Mouse (Mus musculus) ovary, postnatal 14 days (tissue): ENCODE results near the gene Acot13.

Source experiments
- DNase-seq: peaks from one replicate; pipeline ENCODE4 v3.0.0; 2022; ENCODE audit warnings: low spot score

Acot13 gene

DNA sequence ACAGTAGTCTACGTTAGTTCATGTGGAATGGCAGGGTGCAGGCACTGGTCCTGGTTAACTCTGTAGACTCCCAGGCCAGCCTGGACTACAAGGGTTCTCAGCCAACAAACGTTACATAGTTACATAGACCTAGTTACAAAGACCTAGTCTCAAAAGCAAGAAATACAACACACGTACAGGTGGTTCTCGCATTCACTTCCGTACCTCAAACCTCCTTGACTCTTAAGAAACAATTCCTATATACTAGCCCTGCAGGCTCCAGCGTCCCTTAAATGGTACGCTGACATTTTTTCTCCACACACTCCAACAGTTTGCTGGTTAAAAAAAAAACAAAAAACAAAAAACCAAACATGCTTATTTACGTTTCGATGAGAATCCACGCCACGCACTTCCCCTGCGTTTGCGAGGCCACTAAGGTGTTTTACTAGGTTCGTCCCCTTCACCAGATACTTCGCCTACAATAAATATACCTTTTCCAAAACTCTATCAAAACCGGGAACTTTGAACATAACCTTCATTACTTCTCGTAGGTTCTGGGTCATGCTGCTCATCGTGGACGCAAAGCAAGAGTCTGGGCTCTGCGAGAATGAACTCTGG, 486 bp downstream of the Acot13 start:
- no peak for DNase-seq

DNA sequence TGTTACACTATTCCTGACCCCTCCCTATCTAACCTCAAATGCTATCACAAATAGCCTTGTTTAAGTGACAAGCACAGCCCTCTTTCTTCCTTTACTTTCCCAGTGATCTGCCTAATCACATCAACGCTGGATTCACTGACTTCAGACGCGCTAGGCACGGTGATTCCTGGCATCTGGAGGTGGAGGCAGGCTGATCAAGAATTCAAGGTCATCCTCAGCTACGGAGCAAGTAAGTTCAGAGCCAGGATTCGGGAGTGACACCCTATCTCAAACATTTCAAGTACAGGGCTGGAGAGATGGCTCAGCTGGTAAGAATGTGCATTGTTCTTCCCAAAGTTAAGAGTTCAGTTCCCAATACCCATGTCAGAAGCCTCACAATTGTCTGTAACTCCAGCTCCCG, 5.2 kb downstream of the Acot13 start:
- no peak for DNase-seq

DNA sequence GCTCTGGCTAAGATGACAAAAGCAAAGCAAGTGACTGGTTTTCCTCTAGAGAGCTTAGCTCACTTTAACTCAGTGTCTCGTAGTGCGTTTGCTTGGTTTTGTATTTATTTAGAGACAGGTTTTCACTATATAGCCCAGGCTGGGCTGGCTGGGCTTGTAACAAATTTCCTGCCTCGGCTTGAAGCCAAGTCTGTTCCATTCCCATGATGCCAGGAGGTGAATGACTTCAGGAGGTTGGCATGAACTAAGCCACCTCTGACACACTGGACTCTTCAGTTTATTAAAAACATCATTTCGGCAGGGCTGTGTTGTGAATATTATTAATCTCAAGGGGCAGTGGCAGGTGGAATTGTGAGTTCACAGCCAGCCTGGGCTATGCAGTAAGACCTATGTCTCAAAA, 5.8 kb downstream of the Acot13 start:
- DNase-seq, result no peak

DNA sequence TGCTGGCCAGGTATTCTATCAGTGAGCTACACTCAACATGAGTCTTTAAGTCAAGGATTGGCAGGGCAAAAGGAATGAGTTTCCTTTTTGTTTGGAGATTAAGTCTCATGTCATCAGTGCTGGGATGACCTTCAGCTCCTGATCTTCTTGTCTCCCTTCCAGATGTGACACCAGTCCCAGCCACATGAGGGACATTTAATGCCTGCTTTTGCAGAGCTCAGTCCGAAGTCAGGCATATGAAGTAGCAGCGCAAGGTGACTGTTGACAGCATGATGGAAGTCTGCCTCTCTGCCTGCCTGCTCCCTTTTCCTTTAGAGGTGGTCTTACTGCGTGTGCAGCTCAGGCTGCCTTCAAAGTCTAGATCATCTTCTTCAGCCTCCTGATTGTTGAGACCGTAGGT, 6.7 kb downstream of the Acot13 start:
- DNase-seq, result no peak

DNA sequence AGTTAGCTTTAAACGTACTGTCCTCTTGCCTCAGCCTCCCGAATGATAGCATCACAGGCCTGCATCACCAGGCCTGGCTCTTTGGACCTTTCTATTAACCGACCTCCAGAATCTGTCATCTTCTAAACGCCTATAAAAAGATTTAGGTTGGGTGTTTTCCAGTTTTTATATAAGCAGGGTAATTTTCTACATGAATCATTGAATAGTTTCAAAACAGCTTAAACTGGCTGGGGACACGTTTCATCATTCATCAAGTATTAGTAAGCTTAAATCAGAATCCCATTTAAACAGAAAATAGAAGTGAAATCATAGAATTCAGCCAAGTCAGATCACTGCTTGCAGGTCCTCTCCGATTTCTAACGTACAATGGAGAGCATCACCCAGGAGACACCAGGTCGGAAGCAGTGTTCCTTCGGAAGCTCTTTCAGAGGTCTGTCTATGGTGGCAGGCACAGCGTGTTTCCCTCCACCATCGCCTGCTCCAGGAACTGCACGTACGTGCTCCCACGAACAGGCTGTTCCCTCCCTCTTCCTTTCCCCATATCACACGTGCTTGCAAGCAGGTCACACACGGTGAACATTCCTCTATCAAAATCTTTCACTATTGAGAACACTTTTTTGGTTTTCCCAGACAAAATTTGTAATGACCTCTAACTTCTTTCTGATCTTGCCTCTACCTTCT, 8.5 kb downstream of the Acot13 start:
- no peak for DNase-seq

DNA sequence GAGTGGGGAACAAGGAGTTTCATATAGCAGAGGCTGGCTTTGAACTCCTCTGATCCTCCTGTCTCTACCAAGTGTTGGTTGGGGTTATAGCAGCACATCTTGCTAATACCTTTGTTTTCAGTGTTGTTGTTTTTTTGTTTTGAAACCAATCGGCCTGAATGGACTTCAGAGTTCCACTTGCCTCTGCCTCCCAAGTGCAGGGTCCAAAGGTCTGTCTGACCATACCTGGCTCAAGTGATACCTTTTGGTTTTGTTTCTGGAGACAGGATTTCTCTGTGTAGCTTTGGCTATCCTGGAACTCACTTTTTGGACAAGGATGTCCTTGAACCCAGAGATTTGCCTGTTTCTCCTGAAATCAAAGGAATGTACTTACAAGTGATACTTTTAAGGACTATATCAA, 11.4 kb downstream of the Acot13 start:
- no peak for DNase-seq

DNA sequence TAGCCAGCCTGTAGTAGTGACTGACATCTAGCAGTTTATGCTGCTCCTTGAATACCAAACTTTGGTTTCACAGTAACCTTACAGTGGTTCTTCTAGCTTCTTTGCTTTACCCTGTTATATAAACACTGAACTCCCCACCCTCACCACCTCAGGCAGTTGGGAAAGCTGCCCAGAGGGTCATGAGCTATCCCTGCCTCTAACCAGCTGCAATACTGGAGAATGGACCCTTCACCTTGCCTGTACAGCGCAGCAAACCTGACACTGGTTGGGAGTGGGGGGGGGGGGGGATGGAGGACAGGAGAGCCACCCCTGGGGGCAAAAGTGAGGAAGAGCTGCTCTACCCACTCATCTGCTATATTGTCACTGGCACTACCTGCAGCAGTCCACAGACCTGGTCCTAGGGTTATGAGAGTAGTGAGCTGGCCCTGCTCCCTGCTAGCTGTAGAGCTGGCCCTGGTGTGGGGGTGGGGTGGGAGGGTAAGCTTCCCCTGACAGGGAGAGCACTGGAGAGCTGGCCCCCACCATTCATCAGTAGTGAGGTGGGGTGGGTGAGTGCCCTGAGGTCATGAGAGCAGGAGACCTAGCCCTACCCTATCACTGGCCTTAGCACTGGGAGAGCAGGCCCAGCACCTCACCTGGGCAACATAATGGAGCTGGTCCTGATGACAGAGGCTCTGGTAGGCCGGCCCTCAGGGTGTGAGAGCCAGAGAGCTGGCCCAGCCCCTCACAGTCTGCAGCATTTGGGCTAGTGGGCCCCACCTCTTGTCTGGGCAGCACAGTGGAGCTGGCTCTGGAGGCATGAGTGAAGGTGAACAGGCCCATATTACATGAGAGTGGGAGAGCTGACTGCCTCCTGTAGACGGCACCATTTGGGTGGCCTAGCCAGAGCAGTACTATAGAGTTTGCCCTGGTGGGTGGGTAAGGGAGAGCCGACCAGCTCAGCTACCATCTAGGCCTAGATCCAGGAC, 14.9 kb downstream of the Acot13 start:
- no peak for DNase-seq

DNA sequence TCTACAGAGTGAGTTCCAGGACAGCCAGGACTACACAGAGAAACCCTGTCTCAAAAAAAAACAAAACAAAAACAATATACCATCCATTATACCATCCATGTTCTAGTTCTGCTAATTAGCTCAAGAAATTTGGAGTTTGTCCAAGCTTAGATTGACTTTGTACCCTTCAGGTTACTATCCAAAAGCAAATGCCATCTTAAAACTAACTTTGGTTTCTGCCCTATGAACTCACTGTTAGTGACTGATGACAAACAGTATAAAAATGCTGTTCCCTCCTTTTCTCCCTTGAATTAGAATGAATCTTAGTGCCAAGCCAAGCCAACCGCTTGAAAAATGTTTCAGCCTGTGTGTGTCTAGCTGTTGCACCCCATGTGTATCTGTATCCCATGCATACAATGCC, 16.7 kb downstream of the Acot13 start:
- no peak for DNase-seq

DNA sequence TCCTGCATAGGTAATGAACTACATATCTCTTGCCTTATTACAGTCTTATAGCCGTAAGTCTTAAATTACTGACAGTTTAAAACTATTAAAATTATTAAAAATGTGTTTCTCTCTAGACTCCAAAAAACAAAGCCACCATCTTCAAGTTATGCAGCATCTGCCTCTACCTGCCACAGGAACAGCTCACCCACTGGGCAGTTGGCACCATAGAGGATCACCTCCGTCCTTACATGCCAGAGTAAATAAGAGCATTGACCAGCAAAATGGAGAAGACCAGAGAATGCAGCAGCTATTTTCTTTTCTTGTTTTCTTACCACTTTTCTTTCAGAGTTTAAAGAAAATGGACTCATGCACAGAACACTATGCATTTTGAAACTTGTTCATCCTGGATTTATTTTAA, 18.8 kb downstream of the Acot13 start:
- DNase-seq, result no peak

DNA sequence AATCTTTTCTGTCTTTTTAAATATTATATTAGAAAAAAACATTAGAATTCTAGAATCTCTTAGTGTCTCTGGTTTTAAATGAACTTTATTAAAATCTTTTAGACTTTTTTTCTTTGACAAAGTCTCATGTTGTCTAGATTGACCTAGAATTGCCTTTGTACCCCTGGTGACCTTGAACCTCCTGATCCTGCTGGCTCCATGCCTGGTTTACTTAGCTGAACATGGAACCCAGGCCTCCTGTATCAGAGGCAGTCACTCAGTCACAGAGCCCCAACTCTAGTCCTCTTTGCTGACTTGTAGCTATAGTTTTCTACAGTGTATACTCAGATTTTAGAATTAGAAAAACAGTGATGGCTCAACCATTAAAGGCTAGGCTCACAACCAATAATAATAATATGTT, 25.3 kb downstream of the Acot13 start:
- DNase-seq, result no peak

DNA sequence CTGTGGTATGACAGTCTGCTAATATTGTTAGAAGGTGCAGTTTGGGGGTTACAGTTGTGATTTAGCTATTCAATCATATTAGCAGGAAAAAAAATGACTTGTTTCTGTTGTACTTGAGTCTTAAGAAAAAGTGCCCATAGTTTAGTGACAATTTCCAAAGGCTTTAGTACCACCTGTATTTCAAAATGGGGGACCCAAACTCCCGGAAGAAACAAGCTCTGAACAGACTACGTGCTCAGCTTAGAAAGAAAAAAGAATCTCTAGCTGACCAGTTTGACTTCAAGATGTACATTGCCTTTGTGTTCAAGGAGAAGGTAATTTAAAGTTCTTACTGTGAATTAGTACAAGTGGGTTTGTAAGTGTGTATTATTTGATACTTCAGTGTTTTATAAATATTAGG, 28.1 kb downstream of the Acot13 start:
- DNase-seq, result no peak

DNA sequence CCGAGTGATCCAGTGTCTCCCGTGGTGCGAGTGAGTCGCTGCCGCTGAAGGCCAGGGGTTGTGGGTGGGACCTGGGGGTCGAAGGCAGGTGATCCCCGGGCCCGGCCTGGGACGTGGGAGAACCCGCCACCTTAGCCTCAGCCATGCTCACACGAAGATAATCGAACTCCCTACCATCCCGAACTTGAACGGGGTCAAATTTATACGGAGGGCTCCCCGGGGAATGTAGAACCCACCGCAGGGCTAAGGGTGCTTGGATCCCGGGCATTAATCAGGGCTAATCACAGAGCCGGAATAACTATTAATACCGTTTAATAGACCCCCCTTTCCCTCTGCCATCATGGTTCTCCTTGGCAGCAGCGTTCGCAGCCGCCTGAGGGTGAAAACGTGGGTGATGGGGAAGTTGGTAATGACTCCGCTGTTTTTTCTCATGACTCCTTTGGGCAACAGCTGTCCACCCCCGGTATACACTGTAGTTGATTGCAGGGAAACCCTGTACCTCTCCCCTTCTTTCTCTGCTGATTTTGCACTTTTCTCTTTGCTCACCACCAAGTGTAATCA, 29.1 kb downstream of the Acot13 start:
- DNase-seq, result no peak

DNA sequence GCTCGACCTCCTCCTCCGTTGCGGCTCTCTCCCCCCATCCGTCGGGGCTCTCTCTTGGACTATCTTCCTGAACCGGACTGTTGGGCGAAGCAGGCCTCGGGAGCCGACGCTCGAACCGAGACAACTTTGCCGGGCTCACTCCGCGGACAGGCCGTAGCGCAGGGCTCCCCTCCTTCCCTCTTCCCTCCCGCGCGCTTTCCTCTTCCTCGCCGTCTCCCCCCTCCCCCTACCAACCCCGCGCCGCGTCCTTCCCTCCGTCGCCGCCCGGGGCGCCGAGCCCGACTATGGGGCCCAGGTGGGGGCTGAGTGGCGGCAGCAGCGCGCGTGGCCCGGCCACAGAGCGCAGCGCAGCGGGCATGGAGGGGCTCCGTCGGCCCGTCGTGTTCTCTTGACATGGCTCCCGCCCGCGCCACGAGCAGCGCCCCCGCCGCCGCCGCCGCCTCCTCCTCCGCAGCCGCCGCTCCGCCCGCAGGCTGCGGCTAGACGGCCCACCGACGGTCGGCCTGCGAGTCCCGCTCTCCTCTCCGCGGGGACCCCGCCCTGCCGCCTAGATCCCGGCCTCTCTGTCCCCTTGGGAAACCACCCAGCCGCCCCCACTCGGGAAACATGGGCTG, 29.9 kb downstream of the Acot13 start, which contains the start of gene BC005537:
Gene BC005537 (plus strand): TSS at position 350 of the 614 bp plus-strand sequence.
- peak; percentile 48 for DNase-seq

DNA sequence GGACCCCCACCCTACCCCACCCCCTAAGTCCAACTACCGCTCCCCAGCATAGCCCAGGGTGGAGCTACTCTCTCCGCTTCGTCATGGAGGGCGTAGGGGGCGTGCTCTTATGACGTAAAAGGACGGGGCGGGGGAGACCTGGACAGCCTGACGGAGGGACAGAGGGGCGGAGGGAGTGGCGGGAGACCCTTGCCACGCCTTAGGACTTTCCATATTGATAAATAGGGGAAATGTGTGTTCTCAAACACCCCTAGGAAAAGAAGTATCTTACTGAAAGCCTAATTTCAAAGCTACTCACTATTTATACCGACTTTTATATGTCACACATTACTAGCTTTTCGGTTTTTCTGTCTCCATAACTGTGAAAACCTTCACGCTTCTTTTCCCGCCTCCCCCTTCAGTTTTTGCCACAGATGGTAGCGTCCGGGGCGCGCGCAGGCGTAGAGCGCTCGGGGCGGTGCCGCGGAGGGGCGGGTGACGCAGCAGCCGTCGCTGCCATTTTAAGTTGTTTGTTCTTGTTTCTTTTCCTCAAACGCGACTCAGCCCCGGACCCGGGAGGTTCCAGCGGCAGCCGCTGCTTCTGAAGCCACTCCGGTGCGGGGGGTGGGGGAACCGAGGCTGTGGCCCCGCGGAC, 30.5 kb downstream of the Acot13 start:
- DNase-seq, result peak; percentile 95

DNA sequence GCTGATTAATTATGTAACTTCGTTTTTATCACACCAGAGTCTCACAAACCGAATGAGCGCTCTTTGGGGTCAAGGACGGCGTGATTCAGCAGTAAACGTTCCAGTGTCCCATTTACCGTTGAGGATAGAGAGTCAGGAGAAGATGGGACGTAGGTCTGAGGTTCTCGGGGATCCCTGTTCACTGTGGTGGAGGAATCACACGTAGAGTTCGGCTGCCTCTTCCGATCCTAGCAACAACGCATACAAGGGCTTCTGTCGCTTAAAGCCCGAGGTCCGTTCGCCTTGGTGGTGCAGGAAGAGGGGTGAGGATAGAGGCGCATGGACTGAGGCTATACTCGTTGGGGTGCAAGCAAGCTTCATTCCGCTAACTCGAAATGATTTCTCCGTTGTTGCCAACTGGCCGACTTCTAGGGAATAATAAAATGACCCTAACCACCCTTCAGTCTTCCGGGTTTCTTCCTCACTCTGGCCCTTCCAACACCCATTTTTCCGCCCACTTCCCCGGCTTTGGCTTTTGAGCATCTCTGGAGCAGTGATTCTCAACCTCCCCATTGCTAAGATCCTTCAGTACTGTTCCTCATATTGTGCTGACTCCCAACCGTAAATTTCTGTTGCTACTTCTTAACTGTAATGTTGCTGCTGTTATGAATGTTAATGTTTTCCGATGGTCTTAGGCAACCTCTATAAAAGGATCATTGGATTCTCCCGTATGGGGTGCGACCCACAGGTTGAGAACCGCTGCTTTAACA, 31.2 kb downstream of the Acot13 start:
- no peak for DNase-seq

DNA sequence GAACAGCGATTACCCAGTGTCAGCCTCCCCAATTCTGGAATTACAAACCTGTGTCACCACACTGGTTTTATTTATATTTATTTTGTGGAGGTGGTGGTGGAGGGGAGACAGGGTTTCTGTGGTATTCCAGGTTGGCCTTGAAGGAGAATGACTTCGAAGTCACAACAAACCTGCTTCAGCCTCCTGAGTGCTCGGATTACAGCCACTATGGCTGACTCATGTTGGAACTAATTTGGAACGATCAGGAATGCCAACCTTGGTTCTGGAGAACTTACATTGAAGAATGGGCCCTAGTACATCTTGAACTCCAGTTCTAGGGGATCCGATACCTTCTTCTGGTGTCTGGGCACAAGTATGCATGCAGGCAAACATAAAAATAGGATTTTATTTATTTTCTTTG, 32.0 kb downstream of the Acot13 start:
- DNase-seq, result no peak

DNA sequence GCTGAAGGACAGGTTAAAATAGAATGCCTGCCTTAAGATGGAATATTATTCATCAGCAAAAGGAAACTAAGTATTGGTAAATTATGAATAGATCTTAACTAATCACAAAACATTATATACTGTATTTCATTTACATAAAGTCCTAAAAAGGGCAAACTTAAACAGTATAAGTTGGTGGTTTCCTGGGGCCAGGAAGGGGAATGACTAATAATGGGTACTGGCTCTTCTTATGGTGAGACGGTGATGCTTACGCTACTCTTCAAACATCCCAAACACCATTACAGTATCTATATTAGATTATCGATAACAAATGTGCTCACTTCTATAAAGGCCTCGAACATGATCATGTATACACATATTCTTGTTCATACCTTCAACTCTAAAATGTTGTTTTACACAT, 32.7 kb downstream of the Acot13 start:
- no peak for DNase-seq

DNA sequence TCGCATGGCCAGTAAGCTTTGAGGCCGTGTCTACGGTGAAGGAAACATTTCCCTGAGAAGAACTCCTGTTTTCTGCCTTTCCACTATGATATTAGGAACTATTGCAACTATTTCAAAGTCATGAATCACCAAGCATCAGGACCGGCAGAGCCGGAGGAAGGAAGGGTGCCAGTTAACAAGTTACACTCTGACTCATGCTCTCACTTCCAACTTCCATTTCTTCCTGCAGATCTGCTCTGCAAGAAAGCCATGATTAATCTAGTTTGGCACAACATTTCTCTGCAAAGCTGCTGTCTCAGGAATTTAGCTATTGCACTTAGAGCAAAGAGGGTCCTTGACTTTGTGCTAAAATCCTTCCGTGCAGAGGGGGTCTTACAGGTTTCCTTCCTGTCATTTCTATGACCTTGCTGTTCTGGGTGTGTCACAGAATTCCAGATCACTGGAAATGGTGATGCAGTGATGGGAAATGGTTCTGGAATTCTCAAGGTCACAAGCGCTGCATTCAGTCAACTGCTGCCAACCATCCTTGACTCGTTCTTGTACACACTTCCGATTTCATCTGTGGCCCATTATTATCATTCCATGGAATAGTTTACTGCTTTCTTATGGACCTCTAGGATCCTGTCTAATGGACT, 38.8 kb downstream of the Acot13 start:
- DNase-seq, result no peak

DNA sequence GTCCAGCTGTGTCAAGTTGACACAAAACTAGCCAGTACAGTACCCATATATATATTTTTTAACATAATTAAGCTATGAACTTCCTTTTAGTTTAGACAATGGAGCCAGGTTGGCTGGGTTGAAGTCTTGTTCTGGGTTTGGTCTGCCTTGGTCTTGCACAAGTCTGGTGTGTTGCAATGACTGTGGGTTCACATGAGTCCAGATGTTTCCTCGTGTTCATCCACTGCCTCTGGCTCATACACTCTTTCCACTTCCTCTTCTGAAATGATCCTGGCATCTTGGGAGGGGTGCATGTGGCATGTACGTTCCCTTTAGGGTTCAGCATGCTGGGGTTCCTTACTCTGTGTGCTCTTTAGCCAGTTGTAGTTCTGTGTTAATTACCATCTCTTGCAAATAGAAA, 40.0 kb downstream of the Acot13 start:
- DNase-seq, result no peak

DNA sequence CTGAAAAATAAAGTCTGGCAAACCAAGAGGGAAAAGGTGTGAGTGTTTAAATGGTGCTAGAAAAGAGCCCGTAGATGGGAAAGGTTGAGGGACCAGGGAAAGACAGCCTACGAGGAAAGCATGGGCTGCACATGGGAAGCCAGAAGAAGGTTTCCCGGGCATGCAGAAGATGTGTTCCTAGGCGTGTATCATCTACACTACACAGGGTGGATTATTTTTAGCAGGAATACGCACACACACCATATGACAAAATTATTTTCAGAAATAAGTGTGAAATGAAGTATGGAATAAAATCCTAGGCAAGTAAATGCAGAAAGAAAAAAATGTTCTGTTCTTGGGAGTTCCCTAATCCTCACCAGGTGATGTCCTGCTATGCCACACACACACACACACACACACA, 43.9 kb downstream of the Acot13 start:
- DNase-seq, result no peak
